Mouse (Mus musculus): ENCODE measurements around the gene Fmo9.

Fmo9 gene

GRCm38 (mm10) chr1:166681745-166682144 lies at the start of gene Fmo9:
Gene Fmo9 (minus strand): TSS chr1:166681845.
- no peak for DNase-seq

- DNase-seq: no peak
These were observed 49.2 kb upstream of the Fmo9 start for GRCm38 (mm10) chr1:166730886-166731285.

DNA sequence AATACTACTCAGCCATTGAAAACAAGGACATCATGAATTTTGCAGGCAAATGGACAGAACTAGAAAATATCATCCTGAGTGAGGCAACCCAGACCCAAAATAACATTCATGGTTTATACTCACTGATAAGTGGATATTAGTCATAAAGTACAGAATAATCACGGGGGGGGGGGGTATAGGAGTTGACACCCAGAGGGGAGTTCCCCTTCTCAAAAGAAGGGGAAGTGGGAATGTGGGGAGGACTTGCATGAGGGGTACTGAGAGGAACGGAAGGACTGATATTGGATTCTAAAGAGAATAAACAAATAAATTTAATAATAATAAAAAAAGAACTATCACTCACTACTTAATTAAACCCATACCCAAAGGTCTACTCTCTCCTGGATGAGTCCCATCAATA lies 48.6 kb upstream of the Fmo9 start:
- DNase-seq: no peak

- DNase-seq: no peak
These were observed 29.2 kb upstream of the Fmo9 start for GRCm38 (mm10) chr1:166710861-166711260.

- no peak for DNase-seq
These were observed 20.7 kb upstream of the Fmo9 start for GRCm38 (mm10) chr1:166702270-166702912.

DNA sequence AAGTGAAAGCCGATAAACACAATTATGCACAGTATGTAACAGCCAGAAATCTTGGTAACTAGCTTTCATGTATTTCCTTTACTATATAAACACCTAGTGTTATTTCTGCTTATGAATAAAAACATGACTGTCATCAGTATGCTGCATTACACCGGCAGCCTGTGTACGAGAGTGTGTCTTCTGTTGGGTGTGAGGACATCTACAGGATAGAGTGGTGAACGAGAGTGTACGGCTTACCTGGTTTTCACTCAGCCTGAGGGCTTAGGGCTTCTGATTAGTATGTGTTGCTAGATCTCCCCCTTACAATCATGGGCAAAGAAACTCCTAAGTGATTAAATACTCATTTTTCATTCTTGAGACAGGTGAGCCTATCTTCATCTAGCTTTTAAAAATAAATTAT lies 12.4 kb downstream of the Fmo9 start:
- no peak for DNase-seq

GRCm38 (mm10) chr1:166660800-166661199 lies 20.8 kb downstream of the Fmo9 start:
- no peak for DNase-seq

GRCm38 (mm10) chr1:166647593-166647992 lies 34.1 kb downstream of the Fmo9 start, which contains the start of gene Gm4847:
Gene Gm4847 (minus strand): TSS chr1:166647693.
- no peak for DNase-seq

All from kidney, postnatal 36 days (tissue).